Mouse (Mus musculus): ENCODE measurements around the gene Ltb4r1. TPM values are rescaled to one million over a fixed set of nuclear protein-coding genes. Genes with fewer than 3 reads are reported as not detected.
A peak's percentile ranks its signal among the peaks of the same experiment; 100 is the strongest.

Ltb4r1 gene
- polyA plus RNA-seq, 1 experiment = 0.75 TPM

GRCm38 (mm10) chr14:55795380-55796163 is 29.8 kb downstream of the Ltb4r1 start:
- no peak overlapping the region for H3K27ac ChIP-seq (ENCODE audit: insufficient read depth, low read depth, low read length)
- no peaks in the 10 kb centered on the region for H3K36me3 ChIP-seq (ENCODE audit: control insufficient read depth, insufficient read depth, low read length)
- no peak for TF ChIP-seq POLR2A (IDR thresholded peaks at IDR 0.05; ENCODE audit: low read depth, low read length)
- TF ChIP-seq CTCF (conservative IDR thresholded peaks at IDR 0.05; ENCODE audit: insufficient read depth, insufficient read length, low read depth, low read length) = no peak
- no peaks in the 10 kb centered on the region for H3K4me1 ChIP-seq (ENCODE audit: control insufficient read depth, insufficient read depth, low read length)
- DNase-seq = no peak
- no peak overlapping the region for H3K4me3 ChIP-seq (ENCODE audit: insufficient read depth, low read depth, low read length)
- no peaks in the 10 kb centered on the region for H3K27me3 ChIP-seq (replicated peaks; ENCODE audit: control insufficient read depth, insufficient read depth, low read length)
- 71% methylated on average over 15 of the region's 15 CpGs for WGBS

- H3K4me1 ChIP-seq (ENCODE audit: control insufficient read depth, insufficient read depth, low read length) = no peaks in the 10 kb centered on the region
- H3K4me3 ChIP-seq (ENCODE audit: insufficient read depth, low read depth, low read length) = peak overlapping the region; percentile 65
- H3K27ac ChIP-seq (ENCODE audit: insufficient read depth, low read depth, low read length) = peak overlapping the region; percentile 24; the same call in 1 of the 2 replicates
- no peaks in the 10 kb centered on the region for H3K27me3 ChIP-seq (replicated peaks; ENCODE audit: control insufficient read depth, insufficient read depth, low read length)
- H3K36me3 ChIP-seq (ENCODE audit: control insufficient read depth, insufficient read depth, low read length) = no peaks in the 10 kb centered on the region
- peak; percentile 91 for DNase-seq
- TF ChIP-seq CTCF (conservative IDR thresholded peaks at IDR 0.05; ENCODE audit: insufficient read depth, insufficient read length, low read depth, low read length) = no peak
- no peak for TF ChIP-seq POLR2A (IDR thresholded peaks at IDR 0.05; ENCODE audit: low read depth, low read length)
- WGBS = 18% methylated on average over 16 of the region's 16 CpGs
Measured at GRCm38 (mm10) chr14:55814885-55815284, 49.1 kb downstream of the Ltb4r1 start.

GRCm38 (mm10) chr14:55815310-55815751 is 49.6 kb downstream of the Ltb4r1 start:
- DNase-seq = peak; percentile 78
- WGBS = 18% methylated on average over 17 of the region's 17 CpGs
- Histone ChIP-seq H3K4me1 (ENCODE audit: control insufficient read depth, insufficient read depth, low read length) (no peaks in the 10 kb centered on the region), H3K36me3 (ENCODE audit: control insufficient read depth, insufficient read depth, low read length) (no peaks in the 10 kb centered on the region), H3K27ac (ENCODE audit: insufficient read depth, low read depth, low read length) (peak overlapping the region; percentile 24; the same call in 1 of the 2 replicates), H3K27me3 (replicated peaks; ENCODE audit: control insufficient read depth, insufficient read depth, low read length) (no peaks in the 10 kb centered on the region), H3K4me3 (ENCODE audit: insufficient read depth, low read depth, low read length) (peak overlapping the region; percentile 65)
- TF ChIP-seq CTCF (conservative IDR thresholded peaks at IDR 0.05; ENCODE audit: insufficient read depth, insufficient read length, low read depth, low read length) (no peak), POLR2A (IDR thresholded peaks at IDR 0.05; ENCODE audit: low read depth, low read length) (no peak)

Other genes with a start within 250 kb of the Ltb4r1 start
- not detected in 2 replicates for gene Nrl, start 241.0 kb upstream of the Ltb4r1 start, polyA plus RNA-seq (2012; rRNA removed)
- gene Pck2, start 225.7 kb upstream of the Ltb4r1 start, polyA plus RNA-seq (2012; rRNA removed) = 22.9 and 27.4 TPM in 2 replicates
- 223 and 243 TPM in 2 replicates for gene Dcaf11, start 206.0 kb upstream of the Ltb4r1 start, polyA plus RNA-seq (2012; rRNA removed)
- 0.75 and 1.4 TPM in 2 replicates for gene A730061H03Rik, start 205.6 kb upstream of the Ltb4r1 start, polyA plus RNA-seq (2012; rRNA removed)
- 115 and 116 TPM in 2 replicates for gene Fitm1, start 190.3 kb upstream of the Ltb4r1 start, polyA plus RNA-seq (2012; rRNA removed)
- 60.5 and 77.5 TPM in 2 replicates for gene Psme1, start 187.8 kb upstream of the Ltb4r1 start, polyA plus RNA-seq (2012; rRNA removed)
- gene Emc9, start 180.7 kb upstream of the Ltb4r1 start, polyA plus RNA-seq (2012; rRNA removed) = 21.9 and 24.9 TPM in 2 replicates
- gene Psme2, start 174.8 kb upstream of the Ltb4r1 start, polyA plus RNA-seq (2012; rRNA removed) = 53.1 and 60.2 TPM in 2 replicates
- 27.0 and 27.6 TPM in 2 replicates for gene Rnf31, start 174.3 kb upstream of the Ltb4r1 start, polyA plus RNA-seq (2012; rRNA removed)
- 36.9 and 39.9 TPM in 2 replicates for gene Irf9, start 162.4 kb upstream of the Ltb4r1 start, polyA plus RNA-seq (2012; rRNA removed)
- gene Rec8, start 147.9 kb upstream of the Ltb4r1 start, polyA plus RNA-seq (2012; rRNA removed) = 11.4 and 13.3 TPM in 2 replicates
- gene Ipo4, start 130.0 kb upstream of the Ltb4r1 start, polyA plus RNA-seq (2012; rRNA removed) = 69.7 and 84.9 TPM in 2 replicates
- 3.2 and 4.0 TPM in 2 replicates for gene Gm49378, start 128.1 kb upstream of the Ltb4r1 start, polyA plus RNA-seq (2012; rRNA removed)
- 109 and 110 TPM in 2 replicates for gene Tm9sf1, start 122.2 kb upstream of the Ltb4r1 start, polyA plus RNA-seq (2012; rRNA removed)
- gene Tssk4, start 115.8 kb upstream of the Ltb4r1 start, polyA plus RNA-seq (2012; rRNA removed) = 0.67 and 0.79 TPM in 2 replicates
- 22.4 and 27.2 TPM in 2 replicates for gene Mdp1, start 105.5 kb upstream of the Ltb4r1 start, polyA plus RNA-seq (2012; rRNA removed)
- gene Gmpr2, start 94.0 kb upstream of the Ltb4r1 start, polyA plus RNA-seq (2012; rRNA removed) = 18.7 and 21.7 TPM in 2 replicates
- 321 and 438 TPM in 2 replicates for gene Nedd8, start 93.8 kb upstream of the Ltb4r1 start, polyA plus RNA-seq (2012; rRNA removed)
- 9.9 and 10.2 TPM in 2 replicates for gene Tinf2, start 84.1 kb upstream of the Ltb4r1 start, polyA plus RNA-seq (2012; rRNA removed)
- gene Tgm1, start 52.0 kb upstream of the Ltb4r1 start, polyA plus RNA-seq (2012; rRNA removed) = 29.6 and 30.1 TPM in 2 replicates
- gene Rabggta, start 43.7 kb upstream of the Ltb4r1 start, polyA plus RNA-seq (2012; rRNA removed) = 70.0 and 86.9 TPM in 2 replicates
- gene Dhrs1, start 20.3 kb upstream of the Ltb4r1 start, polyA plus RNA-seq (2012; rRNA removed) = 223 and 228 TPM in 2 replicates
- 12.9 and 16.1 TPM in 2 replicates for gene Nop9, start 20.3 kb upstream of the Ltb4r1 start, polyA plus RNA-seq (2012; rRNA removed)
- 485 and 513 TPM in 2 replicates for gene Cideb, start 7.5 kb upstream of the Ltb4r1 start, polyA plus RNA-seq (2012; rRNA removed)
- gene Ltb4r2, start 4.5 kb upstream of the Ltb4r1 start, polyA plus RNA-seq (2012; rRNA removed) = 0.56 and 0.76 TPM in 2 replicates
- 16.8 and 16.9 TPM in 2 replicates for gene Adcy4, start 18.1 kb downstream of the Ltb4r1 start, polyA plus RNA-seq (2012; rRNA removed)
- gene Ripk3, start 22.9 kb downstream of the Ltb4r1 start, polyA plus RNA-seq (2012; rRNA removed) = 3.5 and 4.7 TPM in 2 replicates
- 4.3 and 5.0 TPM in 2 replicates for gene Nfatc4, start 57.2 kb downstream of the Ltb4r1 start, polyA plus RNA-seq (2012; rRNA removed)
- gene Nynrin, start 88.0 kb downstream of the Ltb4r1 start, polyA plus RNA-seq (2012; rRNA removed) = 6.6 and 7.6 TPM in 2 replicates
- 0.08 and 0.13 TPM in 2 replicates for gene Cbln3, start 118.4 kb downstream of the Ltb4r1 start, polyA plus RNA-seq (2012; rRNA removed)
- gene Khnyn, start 119.0 kb downstream of the Ltb4r1 start, polyA plus RNA-seq (2012; rRNA removed) = 11.1 and 11.9 TPM in 2 replicates
- gene Sdr39u1, start 134.3 kb downstream of the Ltb4r1 start, polyA plus RNA-seq (2012; rRNA removed) = 132 and 133 TPM in 2 replicates
- gene Cma1, start 178.7 kb downstream of the Ltb4r1 start, polyA plus RNA-seq (2012; rRNA removed) = 0.42 and 0.99 TPM in 2 replicates
- not detected in 2 replicates for gene Cma2, start 185.0 kb downstream of the Ltb4r1 start, polyA plus RNA-seq (2012; rRNA removed)